Mouse (Mus musculus): ENCODE results near the gene Pcyt1a. TPM values are rescaled to one million over a fixed set of nuclear protein-coding genes. Genes with fewer than 3 reads are reported as not detected.
A peak's percentile ranks its signal among the peaks of the same experiment; 100 is the strongest.

The Pcyt1a gene
- polyA plus RNA-seq, 2 experiments = 23.4 to 45.9 TPM

GRCm38 (mm10) chr16:32407730-32408129, 23.0 kb upstream of the Pcyt1a start:
- H3K9me3 ChIP-seq (ENCODE audit: control insufficient read depth, low read length) = no peaks in the 10 kb centered on the region
- no peak for TF ChIP-seq POLR2A (IDR thresholded peaks at IDR 0.05; ENCODE audit: borderline replicate concordance, extremely low read depth, insufficient read depth, insufficient read length)
- H3K4me3 ChIP-seq (replicated peaks; ENCODE audit: low read length) = no peak overlapping the region
- WGBS = 86% methylated on average over 10 of the region's 10 CpGs
- no peak overlapping the region for H3K27ac ChIP-seq (replicated peaks; ENCODE audit: low read depth, low read length)
- ATAC-seq (ENCODE audit: low FRiP score, low read depth) (no peak), DNase-seq (ENCODE audit: low spot score) (no peak)
- H3K4me2 ChIP-seq (replicated peaks; ENCODE audit: low read depth, low read length, severe bottlenecking) = no peak overlapping the region
- H3K9ac ChIP-seq (ENCODE audit: low read depth, low read length, severe bottlenecking) = no peak overlapping the region
- no peaks in the 10 kb centered on the region for H3K4me1 ChIP-seq (ENCODE audit: control insufficient read depth, insufficient read depth, low read length)
- H3K27me3 ChIP-seq (ENCODE audit: control insufficient read depth, insufficient read depth, low read length) = no peaks in the 10 kb centered on the region
- no peaks in the 10 kb centered on the region for H3K36me3 ChIP-seq (ENCODE audit: control insufficient read depth, insufficient read depth, low read length)

- no peak overlapping the region for H3K27ac ChIP-seq (replicated peaks; ENCODE audit: low read depth, low read length)
- H3K36me3 ChIP-seq (ENCODE audit: control insufficient read depth, insufficient read depth, low read length) = no peaks in the 10 kb centered on the region
- H3K27me3 ChIP-seq (ENCODE audit: control insufficient read depth, insufficient read depth, low read length) = no peaks in the 10 kb centered on the region
- H3K4me3 ChIP-seq (replicated peaks; ENCODE audit: low read length) = no peak overlapping the region
- WGBS = 57% methylated on average over 1 of the region's 1 CpGs
- DNase-seq (ENCODE audit: low spot score) = no peak
- no peak for ATAC-seq (ENCODE audit: low FRiP score, low read depth)
- H3K9me3 ChIP-seq (ENCODE audit: control insufficient read depth, low read length) = no peaks in the 10 kb centered on the region
- peaks cover 6% of the 10 kb centered on the region; the same call in 1 of the 2 replicates for H3K4me1 ChIP-seq (ENCODE audit: control insufficient read depth, insufficient read depth, low read length)
- no peak for TF ChIP-seq POLR2A (IDR thresholded peaks at IDR 0.05; ENCODE audit: borderline replicate concordance, extremely low read depth, insufficient read depth, insufficient read length)
- H3K4me2 ChIP-seq (replicated peaks; ENCODE audit: low read depth, low read length, severe bottlenecking) = no peak overlapping the region
- no peak overlapping the region for H3K9ac ChIP-seq (ENCODE audit: low read depth, low read length, severe bottlenecking)
Observed at GRCm38 (mm10) chr16:32417457-32417856, 13.3 kb upstream of the Pcyt1a start.

- DNase-seq (ENCODE audit: low spot score) (peak; percentile 95), ATAC-seq (ENCODE audit: low FRiP score, low read depth) (peak; percentile 98)
- no peaks in the 10 kb centered on the region for H3K27me3 ChIP-seq (ENCODE audit: control insufficient read depth, insufficient read depth, low read length)
- peak; percentile 61; the same call in 1 of the 2 replicates for TF ChIP-seq POLR2A (IDR thresholded peaks at IDR 0.05; ENCODE audit: borderline replicate concordance, extremely low read depth, insufficient read depth, insufficient read length)
- H3K9me3 ChIP-seq (ENCODE audit: control insufficient read depth, low read length) = no peaks in the 10 kb centered on the region
- H3K4me3 ChIP-seq (replicated peaks; ENCODE audit: low read length) = peak within 1 kb of the TSS; percentile 57
- WGBS = 2% methylated on average over 45 of the region's 45 CpGs
- peak within 1 kb of the TSS; percentile 96 for H3K27ac ChIP-seq (replicated peaks; ENCODE audit: low read depth, low read length)
- peak within 1 kb of the TSS; percentile 55 for H3K4me2 ChIP-seq (replicated peaks; ENCODE audit: low read depth, low read length, severe bottlenecking)
- no peaks in the 10 kb centered on the region for H3K36me3 ChIP-seq (ENCODE audit: control insufficient read depth, insufficient read depth, low read length)
- peaks cover 6% of the 10 kb centered on the region; the same call in 1 of the 2 replicates for H3K4me1 ChIP-seq (ENCODE audit: control insufficient read depth, insufficient read depth, low read length)
- peak within 1 kb of the TSS; percentile 72 for H3K9ac ChIP-seq (ENCODE audit: low read depth, low read length, severe bottlenecking)
Observed at GRCm38 (mm10) chr16:32419517-32420483, 10.9 kb upstream of the Pcyt1a start, which contains the start of gene Tctex1d2. TSS of gene Tctex1d2 (plus strand) at chr16:32419702.

- no peak for TF ChIP-seq POLR2A (IDR thresholded peaks at IDR 0.05; ENCODE audit: borderline replicate concordance, extremely low read depth, insufficient read depth, insufficient read length)
- no peaks in the 10 kb centered on the region for H3K9me3 ChIP-seq (ENCODE audit: control insufficient read depth, low read length)
- no peak overlapping the region for H3K9ac ChIP-seq (ENCODE audit: low read depth, low read length, severe bottlenecking)
- 94% methylated on average over 3 of the region's 3 CpGs for WGBS
- DNase-seq (ENCODE audit: low spot score) (no peak), ATAC-seq (ENCODE audit: low FRiP score, low read depth) (no peak)
- H3K27ac ChIP-seq (replicated peaks; ENCODE audit: low read depth, low read length) = no peak overlapping the region
- H3K4me3 ChIP-seq (replicated peaks; ENCODE audit: low read length) = no peak overlapping the region
- no peaks in the 10 kb centered on the region; the same call in 1 of the 2 replicates for H3K36me3 ChIP-seq (ENCODE audit: control insufficient read depth, insufficient read depth, low read length)
- no peak overlapping the region for H3K4me2 ChIP-seq (replicated peaks; ENCODE audit: low read depth, low read length, severe bottlenecking)
- H3K27me3 ChIP-seq (ENCODE audit: control insufficient read depth, insufficient read depth, low read length) = no peaks in the 10 kb centered on the region
- H3K4me1 ChIP-seq (ENCODE audit: control insufficient read depth, insufficient read depth, low read length) = peaks cover 9% of the 10 kb centered on the region
Observed at GRCm38 (mm10) chr16:32427506-32427905, 3.2 kb upstream of the Pcyt1a start.

GRCm38 (mm10) chr16:32431047-32431591, 398 bp downstream of the Pcyt1a start:
- H3K27me3 ChIP-seq (ENCODE audit: control insufficient read depth, insufficient read depth, low read length) = no peaks in the 10 kb centered on the region
- no peak for TF ChIP-seq POLR2A (IDR thresholded peaks at IDR 0.05; ENCODE audit: borderline replicate concordance, extremely low read depth, insufficient read depth, insufficient read length)
- ATAC-seq (ENCODE audit: low FRiP score, low read depth) (no peak; the same call in 1 of the 2 replicates), DNase-seq (ENCODE audit: low spot score) (peak; percentile 4)
- WGBS = 2% methylated on average over 28 of the region's 28 CpGs
- H3K4me1 ChIP-seq (ENCODE audit: control insufficient read depth, insufficient read depth, low read length) = peaks cover 9% of the 10 kb centered on the region
- H3K9ac ChIP-seq (ENCODE audit: low read depth, low read length, severe bottlenecking) = peak overlapping the region; percentile 85
- H3K4me3 ChIP-seq (replicated peaks; ENCODE audit: low read length) = peak overlapping the region; percentile 86
- H3K27ac ChIP-seq (replicated peaks; ENCODE audit: low read depth, low read length) = peak overlapping the region; percentile 89
- H3K9me3 ChIP-seq (ENCODE audit: control insufficient read depth, low read length) = no peaks in the 10 kb centered on the region
- H3K4me2 ChIP-seq (replicated peaks; ENCODE audit: low read depth, low read length, severe bottlenecking) = peak overlapping the region; percentile 80
- no peaks in the 10 kb centered on the region; the same call in 1 of the 2 replicates for H3K36me3 ChIP-seq (ENCODE audit: control insufficient read depth, insufficient read depth, low read length)
